Mouse (Mus musculus): Measurements from ENCODE around the gene Slco4a1. TPM values are rescaled to one million over a fixed set of nuclear protein-coding genes. Genes with fewer than 3 reads are reported as not detected.

Slco4a1 gene
- not detected for polyA plus RNA-seq (2014; fragmentation: Illumina TruSeq; extraction: RNeasy Lipid Tissue Mini Kit (QIAGEN cat#74804); ENCODE audit: low read depth, low replicate concordance)

DNA sequence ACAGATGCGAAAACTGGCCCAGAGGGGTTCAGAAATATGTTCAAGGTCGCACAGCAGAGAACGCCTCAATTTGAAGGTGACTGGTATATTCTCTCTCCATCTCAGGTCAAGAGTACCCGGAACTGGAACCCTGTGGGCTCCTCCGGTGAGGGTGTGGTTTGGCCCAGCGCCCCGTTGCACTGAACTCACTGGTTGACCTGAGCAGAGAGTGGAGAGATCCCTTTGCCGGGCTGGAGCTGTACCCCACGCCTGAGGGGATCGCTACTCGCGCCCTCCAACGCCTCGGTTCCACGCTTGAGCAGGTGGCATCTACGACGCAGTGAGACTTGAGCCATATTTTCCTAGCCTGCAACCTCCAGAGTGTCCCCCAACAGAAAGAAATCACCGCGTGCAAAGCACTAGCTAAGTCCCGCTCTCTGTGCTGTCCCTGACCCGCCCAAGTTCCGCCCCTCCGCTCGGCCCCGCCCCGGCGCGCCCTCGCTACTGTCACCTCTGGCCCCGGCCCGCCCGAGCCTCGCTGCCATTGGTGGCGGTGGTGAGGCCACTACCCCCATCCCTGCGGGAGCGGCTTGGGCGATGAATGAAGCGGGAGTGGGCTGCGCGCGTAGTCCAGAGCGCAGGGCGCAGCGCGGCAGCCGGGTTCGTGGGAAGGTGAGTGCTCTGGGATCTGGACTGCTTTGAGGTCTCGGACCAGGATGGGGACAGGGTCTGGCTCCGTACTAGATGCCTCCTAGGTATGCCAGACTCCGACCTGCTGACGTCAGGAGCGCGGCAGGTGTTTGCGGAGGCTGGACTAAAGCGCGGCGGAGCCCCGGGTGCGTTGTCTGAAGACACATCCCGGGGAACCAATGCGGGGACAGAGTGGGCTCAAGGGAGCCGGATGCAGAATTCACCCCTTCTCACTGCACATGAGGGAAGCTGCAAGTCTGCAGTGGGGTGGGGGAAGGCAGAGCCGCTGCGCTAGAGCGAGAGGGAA, at the start of gene Slco4a1:
TSS of gene Slco4a1 (plus strand) at position 523 of the 976 bp plus-strand sequence.

DNA sequence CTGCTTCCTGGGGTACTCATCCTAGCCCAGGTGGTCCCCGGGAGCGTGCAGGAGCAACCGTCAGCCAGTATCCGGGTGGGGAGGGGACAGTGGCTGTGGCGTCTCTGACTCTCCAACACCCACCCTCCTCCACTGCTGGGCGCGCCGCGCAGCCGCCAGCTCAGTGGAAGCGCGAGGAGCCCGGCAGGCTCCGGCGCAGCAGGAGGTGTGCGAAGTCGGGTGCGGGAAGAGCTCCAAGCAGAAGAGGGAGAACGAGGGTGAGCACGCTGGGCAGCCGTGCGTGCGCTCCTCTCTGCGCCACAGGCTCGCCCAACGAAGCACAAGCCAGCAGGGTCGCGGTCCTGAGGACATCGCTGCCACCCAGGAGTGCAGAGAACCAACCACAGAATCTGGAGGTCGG, 43.7 kb downstream of the Slco4a1 start, which contains the start of gene Ntsr1:
TSS of gene Ntsr1 (plus strand) at position 236 of the 400 bp plus-strand sequence.

Other genes starting within 250 kb of the Slco4a1 start
- 105 TPM for gene Lama5, start 230.4 kb upstream of the Slco4a1 start, polyA plus RNA-seq (2014; fragmentation: Illumina TruSeq; extraction: RNeasy Lipid Tissue Mini Kit (QIAGEN cat#74804); ENCODE audit: low read depth, low replicate concordance)
- gene Rps21, start 198.9 kb upstream of the Slco4a1 start, polyA plus RNA-seq (2014; fragmentation: Illumina TruSeq; extraction: RNeasy Lipid Tissue Mini Kit (QIAGEN cat#74804); ENCODE audit: low read depth, low replicate concordance) = 633 TPM
- 15.7 TPM for gene Cables2, start 182.7 kb upstream of the Slco4a1 start, polyA plus RNA-seq (2014; fragmentation: Illumina TruSeq; extraction: RNeasy Lipid Tissue Mini Kit (QIAGEN cat#74804); ENCODE audit: low read depth, low replicate concordance)
- gene Rbbp8nl, start 166.4 kb upstream of the Slco4a1 start, polyA plus RNA-seq (2014; fragmentation: Illumina TruSeq; extraction: RNeasy Lipid Tissue Mini Kit (QIAGEN cat#74804); ENCODE audit: low read depth, low replicate concordance) = not detected
- 0.79 TPM for gene Gata5, start 121.5 kb upstream of the Slco4a1 start, polyA plus RNA-seq (2014; fragmentation: Illumina TruSeq; extraction: RNeasy Lipid Tissue Mini Kit (QIAGEN cat#74804); ENCODE audit: low read depth, low replicate concordance)
- gene Ntsr1, start 43.7 kb downstream of the Slco4a1 start, polyA plus RNA-seq (2014; fragmentation: Illumina TruSeq; extraction: RNeasy Lipid Tissue Mini Kit (QIAGEN cat#74804); ENCODE audit: low read depth, low replicate concordance) = not detected
- gene Mrgbp, start 125.1 kb downstream of the Slco4a1 start, polyA plus RNA-seq (2014; fragmentation: Illumina TruSeq; extraction: RNeasy Lipid Tissue Mini Kit (QIAGEN cat#74804); ENCODE audit: low read depth, low replicate concordance) = 19.6 TPM
- gene Ogfr, start 133.0 kb downstream of the Slco4a1 start, polyA plus RNA-seq (2014; fragmentation: Illumina TruSeq; extraction: RNeasy Lipid Tissue Mini Kit (QIAGEN cat#74804); ENCODE audit: low read depth, low replicate concordance) = 34.1 TPM
- 0.21 TPM for gene Col9a3, start 141.5 kb downstream of the Slco4a1 start, polyA plus RNA-seq (2014; fragmentation: Illumina TruSeq; extraction: RNeasy Lipid Tissue Mini Kit (QIAGEN cat#74804); ENCODE audit: low read depth, low replicate concordance)
- gene Tcfl5, start 186.5 kb downstream of the Slco4a1 start, polyA plus RNA-seq (2014; fragmentation: Illumina TruSeq; extraction: RNeasy Lipid Tissue Mini Kit (QIAGEN cat#74804); ENCODE audit: low read depth, low replicate concordance) = not detected